Mouse (Mus musculus) erythroblast, embryonic 14.5 days (primary cell): ENCODE measurements around the gene Gmds.

Experiments
- GATA1 ChIP-seq: IDR thresholded peaks from 2 replicates; pipeline ENCODE4 v1.6.1; 2012; ENCODE audit warnings: low read length, inconsistent platforms, mixed read lengths
- TAL1 ChIP-seq: IDR thresholded peaks from 3 replicates; pipeline ENCODE4 v1.6.1; 2012; ENCODE audit warnings: low read length, inconsistent platforms, mixed read lengths

DNA sequence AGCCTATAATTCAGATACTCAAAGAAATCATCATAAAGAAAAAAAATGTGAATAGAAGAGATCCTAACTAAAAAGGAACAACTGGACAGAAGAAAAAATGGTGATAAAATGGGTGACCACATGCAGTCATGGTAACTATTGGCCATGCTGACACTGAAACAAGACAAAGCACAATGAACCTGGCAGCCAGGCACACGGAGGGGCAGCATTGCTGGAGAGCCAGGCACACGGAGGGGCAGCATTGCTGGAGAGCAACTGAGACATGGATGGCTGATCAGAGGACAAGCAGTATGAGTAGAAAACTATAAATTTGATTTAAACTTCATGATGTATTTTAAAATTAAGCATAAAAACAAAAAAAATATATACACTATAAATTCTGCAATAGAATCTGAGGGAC is 173.0 kb downstream of the Gmds start:
- TF ChIP-seq TAL1, result no peak
- TF ChIP-seq GATA1, result no peak
